Mouse (Mus musculus): ENCODE measurements around the gene Pvalb.

DNA sequence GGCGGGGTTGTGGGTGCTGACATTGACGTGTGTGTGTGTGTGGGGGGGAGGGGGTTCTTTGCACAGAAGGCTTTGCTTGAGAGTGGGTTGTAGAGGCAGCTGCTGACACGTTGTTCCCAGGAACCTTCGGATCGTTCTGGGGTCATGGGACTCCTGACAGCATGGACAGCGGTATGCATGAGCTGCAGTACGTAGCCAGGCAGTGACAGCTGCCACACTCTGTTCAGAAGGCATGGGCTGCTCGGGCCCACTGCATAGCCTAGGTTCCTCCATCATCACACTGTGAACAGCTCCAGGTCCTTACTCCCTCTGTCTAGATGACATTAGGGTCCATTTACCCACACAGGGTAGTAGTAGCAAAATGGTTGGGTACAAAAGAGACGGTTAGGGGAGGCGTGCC, 28.9 kb downstream of the Pvalb start:
- no peak for TF ChIP-seq CTCF (IDR thresholded peaks at IDR 0.05; ENCODE audit: control insufficient read depth, insufficient read depth, low read length)
- no peak for TF ChIP-seq POLR2A (IDR thresholded peaks at IDR 0.05; ENCODE audit: borderline replicate concordance, control insufficient read depth, low read depth, low read length)
